6 mouse cellular contexts compared by ENCODE assay signal in the genomic region with DNA sequence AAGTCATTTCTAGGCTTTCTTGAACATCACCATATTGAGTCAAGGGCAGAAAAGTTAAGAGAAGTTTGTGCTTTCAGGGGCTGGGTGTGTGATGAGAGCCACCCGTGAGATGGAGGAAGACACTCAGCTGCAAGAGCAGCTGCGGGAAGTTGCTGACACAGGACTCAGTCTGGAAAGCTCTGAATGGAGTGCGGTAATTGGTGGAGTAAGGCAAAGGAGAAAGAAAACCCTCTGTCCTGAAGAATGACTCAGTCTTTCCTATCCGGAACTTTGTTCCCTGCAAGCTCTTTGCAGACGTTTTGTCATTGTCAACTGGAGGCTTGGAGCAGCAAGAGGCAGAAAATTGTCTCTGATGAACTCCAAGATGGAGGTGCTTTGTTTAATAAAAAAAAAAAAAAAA.
"Had no signal": no experiment of that assay in that cellular context is flagged by ENCODE, and none has a peak within 500 bp of the region (broad histone marks: within the 10 kb centered on the region; RNA-seq: fewer than 3 reads in every experiment).

No protein-coding gene starts in this region.

- DNase-seq: kidney, adult 8-10 months; kidney, postnatal 25 days; lung, postnatal 14 days; thymus, postnatal 4 days had no signal

- ATAC-seq: liver, embryonic 12.5 days; midbrain, embryonic 13.5 days had no signal
